Mouse (Mus musculus) liver, embryonic 11.5 days (tissue): Measurements from ENCODE around the gene Syne3. TPM values are rescaled to one million over a fixed set of nuclear protein-coding genes. Genes with fewer than 3 reads are reported as not detected.

Source experiments
- ATAC-seq: fragments of 200-750 bp; cut with Nextera tagmentation; replicated peaks from 2 replicates; pipeline ENCODE4 v1.8.0; 2017; ENCODE audit warnings: moderate number of reproducible peaks, mild to moderate bottlenecking, moderate TSS enrichment, moderate library complexity; ENCODE audit not compliant: low FRiP score
- DNase-seq: peaks from one replicate; pipeline ENCODE4 v3.0.0-alpha.2; 2017; ENCODE audit warnings: low spot score
- H3K27ac ChIP-seq: fragments of 300-500 bp; sonication (generic); 2 replicates; pipeline ENCODE4 v1.5.1; 2014; ENCODE audit warnings: mild to moderate bottlenecking, low read depth, low read length, control low read depth
- H3K27me3 ChIP-seq: fragments of 300-500 bp; sonication (generic); replicated peaks from 2 replicates; pipeline ENCODE4 v1.6.1; 2014; ENCODE audit warnings: low read length, mixed read lengths; ENCODE audit not compliant: control insufficient read depth, insufficient read depth
- H3K36me3 ChIP-seq: fragments of 300-500 bp; sonication (generic); 2 replicates; pipeline ENCODE4 v1.6.1; 2014; ENCODE audit warnings: mild to moderate bottlenecking, low read length, moderate library complexity, mixed read lengths; ENCODE audit not compliant: control insufficient read depth, insufficient read depth
- H3K4me1 ChIP-seq: fragments of 300-500 bp; sonication (generic); replicated peaks from 2 replicates; pipeline ENCODE4 v1.6.1; 2014; ENCODE audit warnings: low read length, mixed read lengths; ENCODE audit not compliant: control insufficient read depth, insufficient read depth
- H3K4me2 ChIP-seq: fragments of 300-500 bp; sonication (generic); 2 replicates; pipeline ENCODE4 v1.6.1; 2014; ENCODE audit warnings: mild to moderate bottlenecking, control low read depth, moderate library complexity
- H3K4me3 ChIP-seq: fragments of 300-500 bp; sonication (generic); 2 replicates; pipeline ENCODE4 v1.5.1; 2014; ENCODE audit warnings: low read depth, low read length, control low read depth
- H3K9ac ChIP-seq: fragments of 300-500 bp; sonication (generic); 2 replicates; pipeline ENCODE4 v1.6.1; 2014; ENCODE audit warnings: low read depth, low read length, control low read depth
- H3K9me3 ChIP-seq: fragments of 300-500 bp; sonication (generic); 2 replicates; pipeline ENCODE4 v1.6.1; 2016; ENCODE audit warnings: low read length, inconsistent platforms, mixed read lengths; ENCODE audit not compliant: control insufficient read depth
- whole genome bisulfite sequencing: fragments of 180-500 bp; shearing (Covaris S2); extraction: QIAGEN DNeasy Blood & Tissue Kit; methylation state at CpG from one replicate; pipeline ENCODE4 v1.1.7; 2014; 5-methylcytosine and 5-hydroxymethylcytosine counted together
- polyA plus RNA-seq: library from polyadenylated mRNA; unstranded; fragments of >200 nt; fragmentation: Nextera tagmentation; extraction: Ambion mirVana; gene quantifications from 2 replicates; pipeline ENCODE4 v1.2.1, GENCODE M21; 2014

The Syne3 gene
- polyA plus RNA-seq, 1 experiment from 2014 or later: 1.8 TPM

- no peaks in the 10 kb centered on the region for H3K27me3 ChIP-seq
- no peak overlapping the region for H3K27ac ChIP-seq
- no peaks in the 10 kb centered on the region for H3K9me3 ChIP-seq
- 80% methylated on average over 11 of the region's 11 CpGs for WGBS
- H3K4me1 ChIP-seq: peaks cover 3% of the 10 kb centered on the region; the same call in 1 of the 2 replicates
- H3K4me2 ChIP-seq: no peak overlapping the region
- no peak overlapping the region for H3K9ac ChIP-seq
- ATAC-seq (no peak), DNase-seq (no peak)
- H3K4me3 ChIP-seq: no peak overlapping the region
- no peaks in the 10 kb centered on the region for H3K36me3 ChIP-seq
Observed at GRCm38 (mm10) chr12:104958263-104958662, 51.3 kb downstream of the Syne3 start.

- Histone ChIP-seq H3K9ac (no peak overlapping the region), H3K4me1 (peaks cover 3% of the 10 kb centered on the region; the same call in 1 of the 2 replicates), H3K9me3 (no peaks in the 10 kb centered on the region), H3K4me3 (no peak overlapping the region), H3K4me2 (no peak overlapping the region), H3K27me3 (no peaks in the 10 kb centered on the region), H3K27ac (no peak overlapping the region), H3K36me3 (no peaks in the 10 kb centered on the region)
- 92% methylated on average over 1 of the region's 1 CpGs for WGBS
- no peak for DNase-seq
- ATAC-seq: no peak
Observed at GRCm38 (mm10) chr12:104957165-104957564, 52.4 kb downstream of the Syne3 start.

GRCm38 (mm10) chr12:104956406-104956805 lies 53.2 kb downstream of the Syne3 start:
- peaks cover 3% of the 10 kb centered on the region; the same call in 1 of the 2 replicates for H3K4me1 ChIP-seq
- ATAC-seq (no peak), DNase-seq (no peak)
- WGBS: 80% methylated on average over 6 of the region's 6 CpGs
- H3K9me3 ChIP-seq: no peaks in the 10 kb centered on the region
- H3K4me2 ChIP-seq: no peak overlapping the region
- H3K9ac ChIP-seq: no peak overlapping the region
- no peaks in the 10 kb centered on the region for H3K27me3 ChIP-seq
- no peaks in the 10 kb centered on the region for H3K36me3 ChIP-seq
- H3K4me3 ChIP-seq: no peak overlapping the region
- H3K27ac ChIP-seq: no peak overlapping the region

- Histone ChIP-seq H3K27ac (no peak overlapping the region), H3K9me3 (no peaks in the 10 kb centered on the region), H3K4me3 (no peak overlapping the region), H3K4me1 (no peaks in the 10 kb centered on the region), H3K9ac (no peak overlapping the region), H3K4me2 (no peak overlapping the region), H3K27me3 (no peaks in the 10 kb centered on the region), H3K36me3 (no peaks in the 10 kb centered on the region)
- no peak for DNase-seq
- 75% methylated on average over 17 of the region's 17 CpGs for WGBS
- no peak for ATAC-seq
Observed at GRCm38 (mm10) chr12:104955003-104955800, 54.4 kb downstream of the Syne3 start.

GRCm38 (mm10) chr12:104953941-104954340 lies 55.7 kb downstream of the Syne3 start:
- H3K4me1 ChIP-seq: no peaks in the 10 kb centered on the region
- H3K4me2 ChIP-seq: no peak overlapping the region
- WGBS: 31% methylated on average over 4 of the region's 4 CpGs
- no peak overlapping the region for H3K9ac ChIP-seq
- H3K36me3 ChIP-seq: no peaks in the 10 kb centered on the region
- no peak overlapping the region for H3K4me3 ChIP-seq
- ATAC-seq (peak; percentile 50; the same call in 1 of the 2 replicates), DNase-seq (peak; percentile 51)
- no peaks in the 10 kb centered on the region for H3K9me3 ChIP-seq
- no peak overlapping the region for H3K27ac ChIP-seq
- no peaks in the 10 kb centered on the region for H3K27me3 ChIP-seq

- H3K4me2 ChIP-seq: no peak overlapping the region
- ATAC-seq (peak; percentile 73), DNase-seq (peak; percentile 71)
- no peak overlapping the region for H3K9ac ChIP-seq
- H3K36me3 ChIP-seq: no peaks in the 10 kb centered on the region
- H3K4me3 ChIP-seq: no peak overlapping the region
- 21% methylated on average over 5 of the region's 5 CpGs for WGBS
- H3K27me3 ChIP-seq: no peaks in the 10 kb centered on the region
- H3K27ac ChIP-seq: no peak overlapping the region
- no peaks in the 10 kb centered on the region for H3K9me3 ChIP-seq
- no peaks in the 10 kb centered on the region for H3K4me1 ChIP-seq
Observed at GRCm38 (mm10) chr12:104952458-104952857, 57.2 kb downstream of the Syne3 start.

GRCm38 (mm10) chr12:104947911-104948310 lies 61.7 kb downstream of the Syne3 start:
- H3K36me3 ChIP-seq: no peaks in the 10 kb centered on the region; the same call in 1 of the 2 replicates
- H3K27me3 ChIP-seq: no peaks in the 10 kb centered on the region
- no peaks in the 10 kb centered on the region for H3K9me3 ChIP-seq
- H3K4me2 ChIP-seq: no peak overlapping the region
- H3K27ac ChIP-seq: no peak overlapping the region
- ATAC-seq (no peak), DNase-seq (no peak)
- no peak overlapping the region for H3K4me3 ChIP-seq
- WGBS: 74% methylated on average over 2 of the region's 2 CpGs
- no peak overlapping the region for H3K9ac ChIP-seq
- no peaks in the 10 kb centered on the region for H3K4me1 ChIP-seq

GRCm38 (mm10) chr12:104946231-104946630 lies 63.4 kb downstream of the Syne3 start:
- 89% methylated on average over 6 of the region's 6 CpGs for WGBS
- Histone ChIP-seq H3K27ac (no peak overlapping the region), H3K27me3 (no peaks in the 10 kb centered on the region), H3K4me2 (no peak overlapping the region), H3K36me3 (no peaks in the 10 kb centered on the region; the same call in 1 of the 2 replicates), H3K4me3 (no peak overlapping the region), H3K9me3 (no peaks in the 10 kb centered on the region), H3K4me1 (no peaks in the 10 kb centered on the region), H3K9ac (no peak overlapping the region)
- DNase-seq: no peak
- no peak for ATAC-seq

- H3K9me3 ChIP-seq: no peaks in the 10 kb centered on the region
- H3K4me2 ChIP-seq: no peak overlapping the region
- WGBS: 82% methylated on average over 9 of the region's 9 CpGs
- no peaks in the 10 kb centered on the region for H3K36me3 ChIP-seq
- H3K4me1 ChIP-seq: 0 out of 2 replicates have a peak, but pooled peaks cover 2% of the 10 kb centered on the region
- ATAC-seq (no peak), DNase-seq (no peak)
- no peak overlapping the region for H3K27ac ChIP-seq
- no peaks in the 10 kb centered on the region for H3K27me3 ChIP-seq
- no peak overlapping the region for H3K4me3 ChIP-seq
- no peak overlapping the region for H3K9ac ChIP-seq
Observed at GRCm38 (mm10) chr12:104940466-104940865, 69.1 kb downstream of the Syne3 start.
